Mouse (Mus musculus): Measurements from ENCODE around the gene Stra6l. TPM values are rescaled to one million over a fixed set of nuclear protein-coding genes. Genes with fewer than 3 reads are reported as not detected.
A peak's percentile ranks its signal among the peaks of the same experiment; 100 is the strongest.

Stra6l gene
- polyA plus RNA-seq, 1 experiment from 2014 or later: 0.50 TPM

DNA sequence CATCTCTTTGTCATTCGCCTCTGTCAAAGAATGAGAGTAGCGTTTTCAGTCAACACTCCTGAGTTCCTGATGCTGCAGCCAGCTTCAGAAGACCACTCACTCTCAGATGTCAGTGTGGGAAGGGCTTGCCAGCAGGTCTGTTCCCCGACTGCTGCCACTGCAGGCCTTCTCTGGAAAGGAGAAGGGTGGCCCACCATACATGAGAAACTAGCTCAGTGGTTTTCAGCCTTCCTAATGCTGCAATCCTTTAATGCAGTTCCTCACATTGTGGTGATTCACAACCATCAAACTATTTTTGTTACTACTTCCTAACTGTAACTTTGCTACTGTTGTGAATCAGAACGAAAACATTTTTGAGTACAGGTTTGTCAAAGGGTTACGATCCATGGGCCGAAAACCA is 41.0 kb downstream of the Stra6l start:
- Histone ChIP-seq H3K36me3 (no peaks in the 10 kb centered on the region), H3K4me2 (no peak overlapping the region), H3K9me3 (replicated peaks) (no peaks in the 10 kb centered on the region), H3K27ac (replicated peaks) (no peak overlapping the region), H3K9ac (replicated peaks) (no peak overlapping the region), H3K27me3 (replicated peaks) (no peaks in the 10 kb centered on the region), H3K4me1 (peaks cover 7% of the 10 kb centered on the region), H3K4me3 (replicated peaks) (no peak overlapping the region)
- WGBS: 56% methylated on average over 6 of the region's 6 CpGs
- ATAC-seq (ENCODE audit: low FRiP score): no peak

DNA sequence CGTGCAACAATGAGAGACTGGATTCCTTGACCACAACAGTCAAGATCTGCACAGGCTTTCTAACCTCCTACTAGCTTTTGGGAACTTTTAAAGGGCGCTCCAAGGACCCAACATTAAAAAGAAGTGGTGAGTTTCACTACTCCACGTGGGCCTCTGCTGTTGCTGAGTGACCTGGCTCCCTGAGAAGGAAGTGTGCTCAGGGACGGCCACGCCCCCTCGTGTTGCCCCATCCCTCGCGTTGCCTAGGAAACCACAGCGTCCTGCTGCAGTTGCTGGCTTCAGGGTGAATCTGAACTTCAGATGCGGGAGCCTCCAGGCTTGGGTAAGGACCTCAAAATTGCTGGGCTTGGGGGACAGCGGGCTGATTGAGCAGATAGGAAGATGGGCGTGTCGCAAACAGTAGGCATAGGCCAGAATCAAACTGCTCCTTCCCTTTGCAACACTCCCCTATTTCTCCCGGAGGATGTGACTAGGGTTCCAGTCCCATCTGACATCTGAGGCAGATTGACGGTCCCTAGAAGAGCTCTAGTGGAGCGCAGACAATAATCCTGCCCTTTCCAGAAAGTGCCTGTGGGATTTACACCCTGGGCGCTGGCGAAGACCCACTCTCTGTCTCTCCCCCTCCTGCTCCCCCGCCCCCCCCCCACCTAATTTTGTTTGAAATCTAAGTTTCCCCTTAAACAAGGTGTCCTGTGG is 41.8 kb downstream of the Stra6l start, which contains the start of gene Ccdc180:
Ccdc180 (plus strand) TSS at position 238 of the 696 bp plus-strand sequence.
- Histone ChIP-seq H3K9ac (replicated peaks) (no peak within 1 kb of the TSS), H3K4me2 (peak within 1 kb of the TSS; percentile 34), H3K9me3 (replicated peaks) (no peaks in the 10 kb centered on the region), H3K4me3 (replicated peaks) (no peak within 1 kb of the TSS), H3K36me3 (no peaks in the 10 kb centered on the region), H3K27ac (replicated peaks) (no peak within 1 kb of the TSS), H3K4me1 (peaks cover 7% of the 10 kb centered on the region), H3K27me3 (replicated peaks) (no peaks in the 10 kb centered on the region)
- 0 out of 2 replicates have a peak, but pooled peaks have one; percentile 53 for ATAC-seq (ENCODE audit: low FRiP score)
- 9% methylated on average over 19 of the region's 19 CpGs for WGBS

DNA sequence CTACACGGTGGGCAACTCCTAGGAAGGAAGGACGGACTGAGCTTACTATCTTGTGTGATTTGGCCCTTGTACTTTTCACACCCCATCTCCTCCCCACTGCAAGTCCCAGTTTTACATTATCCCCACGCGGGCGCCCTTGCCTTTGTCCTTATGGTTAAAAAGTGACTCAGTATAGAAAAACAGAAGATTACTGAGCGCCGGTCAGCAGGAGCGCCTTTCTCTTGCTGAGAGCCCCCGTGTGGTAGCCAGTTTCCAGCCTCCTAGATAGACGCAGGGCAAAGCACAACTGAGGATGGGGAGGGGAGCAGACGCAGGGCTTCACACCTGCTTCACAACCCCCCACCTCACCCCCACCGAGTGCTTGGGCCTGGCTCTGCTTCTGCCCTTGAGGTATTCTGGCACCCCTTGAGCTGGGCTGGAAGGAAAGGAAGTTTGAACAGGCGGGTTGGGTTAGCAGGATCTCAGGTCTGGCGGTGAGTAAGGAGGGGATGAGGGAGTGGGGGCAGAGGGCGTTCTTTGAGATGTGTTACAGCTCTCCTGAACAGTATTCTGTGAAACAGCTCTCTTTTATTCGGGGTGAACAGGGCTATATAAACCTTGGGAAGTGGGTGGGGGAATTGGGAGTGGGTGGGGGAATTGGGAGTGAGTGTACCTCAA is 48.1 kb downstream of the Stra6l start:
- H3K4me1 ChIP-seq: 0 out of 2 replicates have a peak, but pooled peaks cover 2% of the 10 kb centered on the region
- ATAC-seq (ENCODE audit: low FRiP score): no peak
- H3K4me3 ChIP-seq (replicated peaks): no peak overlapping the region
- no peak overlapping the region for H3K27ac ChIP-seq (replicated peaks)
- WGBS: 12% methylated on average over 16 of the region's 16 CpGs
- H3K9ac ChIP-seq (replicated peaks): no peak overlapping the region
- H3K36me3 ChIP-seq: no peaks in the 10 kb centered on the region
- H3K9me3 ChIP-seq (replicated peaks): no peaks in the 10 kb centered on the region
- H3K4me2 ChIP-seq: no peak overlapping the region
- H3K27me3 ChIP-seq (replicated peaks): 0 out of 2 replicates have a peak, but pooled peaks cover 2% of the 10 kb centered on the region

DNA sequence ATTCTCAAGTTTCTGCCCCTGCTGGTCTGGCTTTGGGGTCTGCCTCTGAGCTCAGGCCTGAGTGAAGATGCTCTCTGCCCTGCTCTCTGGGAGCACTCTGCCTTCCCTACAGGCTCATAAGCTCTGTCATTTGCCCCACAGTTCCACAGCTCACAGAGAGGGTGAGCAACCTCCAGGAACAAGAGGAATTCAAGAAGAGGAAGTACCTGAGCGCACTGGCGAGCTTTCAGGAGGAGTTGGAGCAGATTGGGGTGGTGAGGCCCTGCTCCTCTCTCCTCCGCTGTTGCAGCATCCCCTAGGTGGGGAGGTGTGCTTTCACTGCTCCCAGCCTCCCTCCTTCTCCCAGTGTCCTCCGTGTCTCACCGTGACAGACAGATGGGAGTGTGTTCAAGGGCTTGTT is 49.9 kb downstream of the Stra6l start:
- Histone ChIP-seq H3K4me1 (0 out of 2 replicates have a peak, but pooled peaks cover 2% of the 10 kb centered on the region), H3K4me3 (replicated peaks) (no peak overlapping the region), H3K4me2 (no peak overlapping the region), H3K27me3 (replicated peaks) (0 out of 2 replicates have a peak, but pooled peaks cover 2% of the 10 kb centered on the region), H3K9ac (replicated peaks) (no peak overlapping the region), H3K36me3 (no peaks in the 10 kb centered on the region), H3K27ac (replicated peaks) (no peak overlapping the region), H3K9me3 (replicated peaks) (no peaks in the 10 kb centered on the region)
- 70% methylated on average over 5 of the region's 5 CpGs for WGBS
- ATAC-seq (ENCODE audit: low FRiP score): no peak

DNA sequence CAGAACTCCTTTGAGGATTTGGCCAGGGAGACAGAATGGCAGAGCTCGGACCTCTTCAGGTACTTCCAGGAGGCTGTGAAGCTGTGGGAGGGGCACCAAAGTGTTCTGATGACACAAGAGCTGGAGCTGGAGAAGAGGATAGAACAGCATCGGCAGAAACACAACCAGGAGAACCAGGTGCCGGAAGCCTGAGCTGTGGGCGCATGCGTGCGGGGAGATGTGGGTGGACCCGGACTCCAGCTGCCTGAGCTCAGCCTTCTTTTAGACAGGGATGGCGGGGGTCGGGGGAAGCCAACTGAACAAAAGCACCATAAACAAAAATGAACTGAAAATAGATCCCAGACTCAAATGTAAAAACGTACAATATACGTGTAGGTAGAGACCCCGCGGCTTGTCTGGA is 60.8 kb downstream of the Stra6l start:
- Histone ChIP-seq H3K4me3 (replicated peaks) (no peak overlapping the region), H3K4me2 (no peak overlapping the region), H3K9me3 (replicated peaks) (no peaks in the 10 kb centered on the region), H3K27ac (replicated peaks) (no peak overlapping the region), H3K9ac (replicated peaks) (no peak overlapping the region), H3K4me1 (no peaks in the 10 kb centered on the region), H3K27me3 (replicated peaks) (no peaks in the 10 kb centered on the region), H3K36me3 (no peaks in the 10 kb centered on the region)
- no peak for ATAC-seq (ENCODE audit: low FRiP score)
- 94% methylated on average over 13 of the region's 13 CpGs for WGBS

DNA sequence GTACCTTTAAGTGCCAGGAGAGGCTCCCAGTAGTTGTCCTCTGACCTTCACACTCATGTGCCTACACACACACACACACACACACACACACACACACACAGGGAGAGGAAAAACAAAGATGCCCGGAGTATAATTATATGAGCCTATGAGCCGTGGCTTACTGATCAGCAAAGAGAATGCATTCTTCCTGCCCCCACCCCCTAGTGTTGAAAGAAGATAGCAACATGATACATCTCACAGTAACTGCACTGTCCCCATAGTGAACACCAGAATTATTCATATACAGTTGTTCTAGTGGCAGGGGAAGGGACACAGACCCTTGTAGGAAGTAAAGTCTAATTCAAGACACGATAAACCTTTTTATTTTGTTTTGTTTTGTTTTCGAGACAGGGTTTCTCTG is 61.5 kb downstream of the Stra6l start:
- H3K27ac ChIP-seq (replicated peaks): no peak overlapping the region
- WGBS: 80% methylated on average over 4 of the region's 4 CpGs
- no peaks in the 10 kb centered on the region for H3K27me3 ChIP-seq (replicated peaks)
- H3K4me3 ChIP-seq (replicated peaks): no peak overlapping the region
- ATAC-seq (ENCODE audit: low FRiP score): no peak
- no peak overlapping the region for H3K9ac ChIP-seq (replicated peaks)
- no peak overlapping the region for H3K4me2 ChIP-seq
- H3K9me3 ChIP-seq (replicated peaks): no peaks in the 10 kb centered on the region
- H3K4me1 ChIP-seq: no peaks in the 10 kb centered on the region
- no peaks in the 10 kb centered on the region for H3K36me3 ChIP-seq

DNA sequence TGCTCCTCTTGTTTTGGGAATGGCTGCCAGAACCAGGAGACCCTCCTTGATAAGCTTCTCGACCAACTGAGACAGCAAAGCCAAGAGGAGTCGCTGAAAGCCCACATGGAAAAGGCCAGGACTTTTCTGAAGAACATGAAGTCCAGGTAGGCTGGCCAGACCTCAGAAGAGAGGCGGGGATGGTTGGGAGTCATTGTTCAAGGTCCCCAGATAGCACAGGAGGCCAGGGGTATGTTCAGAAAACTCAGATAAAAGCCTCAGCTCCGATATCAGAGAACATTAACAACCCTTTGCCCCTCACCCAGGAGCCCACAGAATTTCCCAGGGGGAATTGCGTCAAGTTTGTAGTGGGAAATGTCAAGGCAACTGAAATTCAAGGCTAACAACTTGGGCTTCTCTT is 62.8 kb downstream of the Stra6l start:
- WGBS: 90% methylated on average over 5 of the region's 5 CpGs

DNA sequence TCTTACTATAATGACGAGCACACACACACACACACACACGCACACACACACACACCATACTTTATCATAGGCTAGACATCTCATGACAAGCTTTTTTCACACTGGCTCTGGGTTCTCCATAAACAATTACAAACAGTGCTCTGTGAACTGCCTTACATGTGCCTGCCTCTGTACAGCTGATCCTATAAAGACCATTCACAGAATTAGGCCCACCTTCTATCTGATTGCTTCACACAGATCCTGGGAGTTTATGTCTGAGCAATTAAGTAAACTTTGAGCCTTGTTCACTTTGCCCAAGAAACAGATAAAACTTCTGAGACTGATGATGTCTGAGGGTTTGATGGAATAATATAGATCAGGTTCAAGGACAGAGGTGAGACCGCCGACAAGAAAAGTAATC is 63.4 kb downstream of the Stra6l start:
- H3K9me3 ChIP-seq (replicated peaks): no peaks in the 10 kb centered on the region
- H3K27me3 ChIP-seq (replicated peaks): no peaks in the 10 kb centered on the region
- H3K36me3 ChIP-seq: no peaks in the 10 kb centered on the region
- no peak overlapping the region for H3K4me2 ChIP-seq
- no peak overlapping the region for H3K27ac ChIP-seq (replicated peaks)
- H3K4me3 ChIP-seq (replicated peaks): no peak overlapping the region
- no peak for ATAC-seq (ENCODE audit: low FRiP score)
- no peaks in the 10 kb centered on the region for H3K4me1 ChIP-seq
- WGBS: 93% methylated on average over 4 of the region's 4 CpGs
- no peak overlapping the region for H3K9ac ChIP-seq (replicated peaks)

More for the DNA sequence above, 62.8 kb downstream of the Stra6l start:
- ATAC-seq (ENCODE audit: low FRiP score): no peak
- Histone ChIP-seq H3K36me3 (no peaks in the 10 kb centered on the region), H3K27ac (replicated peaks) (no peak overlapping the region), H3K4me3 (replicated peaks) (no peak overlapping the region), H3K4me1 (no peaks in the 10 kb centered on the region), H3K27me3 (replicated peaks) (no peaks in the 10 kb centered on the region), H3K4me2 (no peak overlapping the region), H3K9me3 (replicated peaks) (no peaks in the 10 kb centered on the region), H3K9ac (replicated peaks) (no peak overlapping the region)

DNA sequence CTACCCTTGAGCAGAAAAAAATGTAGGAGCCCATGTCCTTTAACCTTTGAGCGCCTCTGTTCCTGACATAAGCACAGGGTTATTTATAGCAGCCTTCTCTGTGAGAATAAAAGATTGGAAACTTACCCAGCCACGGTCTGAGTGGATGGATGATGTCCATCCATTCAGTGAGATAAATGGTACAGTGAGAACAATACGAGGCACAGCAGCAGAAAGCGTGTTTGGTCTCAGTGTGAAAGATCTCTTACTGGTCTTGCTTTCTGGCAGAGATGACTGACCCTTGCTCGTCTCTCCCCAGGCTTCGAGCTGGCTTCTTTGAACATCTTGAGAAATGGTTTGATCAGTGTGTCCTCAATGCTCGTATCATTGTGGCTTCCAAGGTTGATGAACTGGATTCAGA is 68.6 kb downstream of the Stra6l start:
- 20% methylated on average over 7 of the region's 7 CpGs for WGBS
- ATAC-seq (ENCODE audit: low FRiP score): no peak
- Histone ChIP-seq H3K9ac (replicated peaks) (no peak overlapping the region), H3K27ac (replicated peaks) (no peak overlapping the region), H3K9me3 (replicated peaks) (no peaks in the 10 kb centered on the region), H3K4me1 (no peaks in the 10 kb centered on the region), H3K4me2 (no peak overlapping the region), H3K36me3 (no peaks in the 10 kb centered on the region), H3K4me3 (replicated peaks) (no peak overlapping the region), H3K27me3 (replicated peaks) (no peaks in the 10 kb centered on the region)

DNA sequence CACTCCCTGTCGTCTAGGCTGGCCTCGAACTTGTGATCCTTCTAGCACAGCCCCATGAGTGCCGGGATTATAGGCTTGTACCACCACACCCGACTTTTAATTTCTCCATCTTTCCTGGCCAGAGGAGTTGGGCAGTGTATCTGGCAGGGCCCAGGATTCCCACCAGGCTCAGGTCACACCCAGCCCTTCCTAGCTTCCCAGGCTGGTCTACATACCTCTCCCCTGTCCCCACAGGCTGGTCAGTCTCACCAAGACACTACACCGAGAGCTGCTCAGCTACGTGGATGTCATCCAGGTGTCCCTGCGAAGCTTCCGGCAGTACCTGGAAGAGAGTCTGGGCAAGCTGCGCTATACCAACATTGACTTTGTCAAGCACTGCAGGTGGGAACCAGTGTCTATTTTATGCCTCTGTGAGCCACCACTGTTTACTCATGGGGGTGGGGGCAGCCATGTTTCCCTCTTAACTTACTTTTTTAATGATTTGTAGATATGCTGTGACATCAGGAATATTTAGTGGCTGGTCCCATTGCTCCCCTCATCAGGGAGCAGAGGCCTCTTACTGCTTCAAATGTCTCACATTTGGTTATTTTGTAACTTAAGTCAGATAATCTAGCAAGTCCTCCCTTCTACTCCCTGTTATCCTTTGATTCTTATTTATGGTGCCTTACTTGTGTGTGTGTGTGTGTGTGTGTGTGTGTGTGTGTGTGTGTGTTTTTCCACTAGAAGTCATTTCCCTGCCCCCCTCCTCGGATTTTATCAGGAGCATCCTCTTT is 73.4 kb downstream of the Stra6l start:
- H3K36me3 ChIP-seq: no peaks in the 10 kb centered on the region
- no peak overlapping the region for H3K27ac ChIP-seq (replicated peaks)
- no peak overlapping the region for H3K9ac ChIP-seq (replicated peaks)
- no peak overlapping the region for H3K4me2 ChIP-seq
- H3K4me1 ChIP-seq: no peaks in the 10 kb centered on the region
- 87% methylated on average over 10 of the region's 10 CpGs for WGBS
- no peak for ATAC-seq (ENCODE audit: low FRiP score)
- H3K9me3 ChIP-seq (replicated peaks): no peaks in the 10 kb centered on the region
- H3K27me3 ChIP-seq (replicated peaks): no peaks in the 10 kb centered on the region
- no peak overlapping the region for H3K4me3 ChIP-seq (replicated peaks)

DNA sequence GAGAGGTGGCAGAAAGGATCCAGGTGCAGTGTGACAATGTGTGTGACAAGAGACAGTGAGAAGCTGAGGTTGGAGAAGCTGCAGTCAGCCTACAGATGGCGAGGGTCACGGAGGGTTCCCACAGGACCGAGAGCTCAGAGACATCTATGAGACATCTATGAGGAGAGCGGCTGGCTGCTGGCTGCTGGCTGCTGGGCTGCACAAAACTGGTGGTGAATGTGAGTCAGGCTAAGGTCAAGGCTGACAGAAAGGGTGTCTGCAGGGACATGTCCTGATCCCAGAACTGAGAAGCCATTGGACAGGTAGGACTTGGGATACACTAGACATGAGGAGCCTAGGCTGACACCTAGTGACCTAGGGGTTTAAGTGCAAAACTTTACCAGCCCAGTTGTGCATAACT is 75.5 kb downstream of the Stra6l start:
- H3K4me2 ChIP-seq: no peak overlapping the region
- no peaks in the 10 kb centered on the region for H3K4me1 ChIP-seq
- 88% methylated on average over 4 of the region's 4 CpGs for WGBS
- ATAC-seq (ENCODE audit: low FRiP score): no peak
- no peak overlapping the region for H3K27ac ChIP-seq (replicated peaks)
- H3K36me3 ChIP-seq: no peaks in the 10 kb centered on the region
- H3K9me3 ChIP-seq (replicated peaks): no peaks in the 10 kb centered on the region
- H3K27me3 ChIP-seq (replicated peaks): no peaks in the 10 kb centered on the region
- no peak overlapping the region for H3K4me3 ChIP-seq (replicated peaks)
- no peak overlapping the region for H3K9ac ChIP-seq (replicated peaks)

DNA sequence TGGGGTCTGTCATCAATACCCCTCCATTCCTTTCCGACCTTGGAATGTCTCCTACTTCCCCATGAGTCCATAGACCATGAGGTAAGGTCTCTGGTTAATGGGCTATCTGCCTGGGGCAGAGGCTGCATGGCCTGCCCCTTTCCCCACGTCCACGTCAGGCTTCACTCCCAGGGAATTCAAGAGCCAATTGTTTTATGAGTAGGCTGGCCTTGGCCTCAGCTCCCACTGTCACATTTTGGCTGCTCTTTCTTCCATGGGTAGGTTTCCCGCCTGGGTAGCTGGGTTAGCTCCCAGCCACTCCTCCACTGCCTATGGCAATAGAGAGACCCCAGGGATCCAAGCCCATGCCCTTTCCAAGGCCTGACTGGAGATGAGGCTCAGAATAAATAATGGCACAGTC is 80.1 kb downstream of the Stra6l start:
- Histone ChIP-seq H3K27me3 (replicated peaks) (no peaks in the 10 kb centered on the region), H3K9me3 (replicated peaks) (no peaks in the 10 kb centered on the region), H3K36me3 (no peaks in the 10 kb centered on the region), H3K4me2 (no peak overlapping the region), H3K27ac (replicated peaks) (no peak overlapping the region), H3K4me3 (replicated peaks) (no peak overlapping the region), H3K9ac (replicated peaks) (no peak overlapping the region), H3K4me1 (no peaks in the 10 kb centered on the region)
- 51% methylated on average over 4 of the region's 4 CpGs for WGBS
- ATAC-seq (ENCODE audit: low FRiP score): no peak
